Mouse (Mus musculus) heart, postnatal 0 days (tissue): ENCODE results near the gene Spsb1. TPM values are rescaled to one million over a fixed set of nuclear protein-coding genes. Genes with fewer than 3 reads are reported as not detected.

Experiments
- ATAC-seq: fragments of 200-750 bp; cut with Nextera tagmentation; 2 replicates; pipeline ENCODE4 v1.8.0; 2017; ENCODE audit warnings: low read depth, moderate number of reproducible peaks, moderate library complexity; ENCODE audit not compliant: insufficient read depth
- DNase-seq: peaks from one replicate; pipeline ENCODE4 v3.0.0-alpha.2; 2016; ENCODE audit warnings: low spot score
- H3K27ac ChIP-seq: fragments of 300-500 bp; sonication (generic); 2 replicates; pipeline ENCODE4 v1.5.1; 2014; ENCODE audit warnings: low read depth, mild to moderate bottlenecking
- H3K27me3 ChIP-seq: fragments of 300-500 bp; sonication (generic); 2 replicates; pipeline ENCODE4 v1.6.1; 2014; ENCODE audit warnings: low read length, mixed read lengths; ENCODE audit not compliant: control insufficient read depth, insufficient read depth
- H3K36me3 ChIP-seq: fragments of 300-500 bp; sonication (generic); replicated peaks from 2 replicates; pipeline ENCODE4 v1.6.1; 2014; ENCODE audit warnings: low read length, mixed read lengths; ENCODE audit not compliant: control insufficient read depth, insufficient read depth
- H3K4me1 ChIP-seq: fragments of 300-500 bp; sonication (generic); 2 replicates; pipeline ENCODE4 v1.6.1; 2014; ENCODE audit warnings: antibody characterized with exemption; ENCODE audit not compliant: control insufficient read depth, insufficient read depth
- H3K4me2 ChIP-seq: fragments of 300-500 bp; sonication (generic); 2 replicates; pipeline ENCODE4 v1.6.1; 2014; ENCODE audit warnings: low read depth, mild to moderate bottlenecking, low read length, moderate library complexity
- H3K4me3 ChIP-seq: fragments of 300-500 bp; sonication (generic); 2 replicates; pipeline ENCODE4 v1.5.1; 2014; ENCODE audit warnings: low read depth, low read length
- H3K9ac ChIP-seq: fragments of 300-500 bp; sonication (generic); replicated peaks from 2 replicates; pipeline ENCODE4 v1.6.1; 2014; ENCODE audit warnings: low read depth, low read length, mixed read lengths
- H3K9me3 ChIP-seq: fragments of 300-500 bp; sonication (generic); replicated peaks from 2 replicates; pipeline ENCODE4 v1.6.1; 2016; ENCODE audit warnings: low read length; ENCODE audit not compliant: control insufficient read depth
- CTCF ChIP-seq: IDR thresholded peaks from 2 replicates; pipeline ENCODE4 v1.5.1; 2016; ENCODE audit warnings: antibody characterized with exemption, control low read depth, low read depth
- EP300 ChIP-seq: IDR thresholded peaks from 2 replicates; pipeline ENCODE4 v1.6.1; 2016; ENCODE audit warnings: antibody characterized with exemption, low read depth
- WGBS: fragments of 180-500 bp; shearing (Covaris S2); extraction: QIAGEN DNeasy Blood & Tissue Kit; methylation state at CpG from one replicate; pipeline ENCODE4 v1.1.7; 2014; 5-methylcytosine and 5-hydroxymethylcytosine counted together
- polyA plus RNA-seq: library from polyadenylated mRNA; unstranded; fragments of >200 nt; fragmentation: Nextera tagmentation; extraction: Ambion mirVana; gene quantifications from 2 replicates; pipeline ENCODE4 v1.2.1, GENCODE M21; 2015
- total RNA-seq: library from RNA; depleted of rRNA; stranded (reverse); fragments of >200 nt; gene quantifications from 2 replicates; pipeline ENCODE4 v1.2.3, GENCODE M21; 2014; ENCODE audit warnings: low replicate concordance

Gene Spsb1
- total and polyA plus RNA-seq, 2 experiments from 2014 or later = 13.2 to 15.2 TPM

- peak; percentile 86 for DNase-seq
- H3K9me3 ChIP-seq = no peaks in the 10 kb centered on the region
- H3K27me3 ChIP-seq = no peaks in the 10 kb centered on the region
- H3K9ac ChIP-seq = no peak overlapping the region
- no peak for TF ChIP-seq CTCF
- TF ChIP-seq EP300 = peak; percentile 74
- H3K36me3 ChIP-seq = no peaks in the 10 kb centered on the region
- peak; percentile 67 for ATAC-seq
- no peak overlapping the region for H3K4me3 ChIP-seq
- H3K27ac ChIP-seq = peak overlapping the region; percentile 61
- peaks cover 43% of the 10 kb centered on the region for H3K4me1 ChIP-seq
- WGBS = 11% methylated on average over 12 of the region's 13 CpGs
- H3K4me2 ChIP-seq = no peak overlapping the region
Measured at GRCm38 (mm10) chr4:149889851-149890250, 65.0 kb downstream of the Spsb1 start.

GRCm38 (mm10) chr4:149888736-149889470 lies 65.9 kb downstream of the Spsb1 start:
- TF ChIP-seq CTCF = no peak
- TF ChIP-seq EP300 = peak; percentile 79
- 73% methylated on average over 20 of the region's 20 CpGs for WGBS
- peaks cover 40% of the 10 kb centered on the region for H3K4me1 ChIP-seq
- H3K9me3 ChIP-seq = no peaks in the 10 kb centered on the region
- H3K27ac ChIP-seq = peak overlapping the region; percentile 61
- ATAC-seq (peak; percentile 14; the same call in 1 of the 2 replicates), DNase-seq (no peak)
- no peak overlapping the region for H3K4me2 ChIP-seq
- peaks cover 3% of the 10 kb centered on the region; the same call in 1 of the 2 replicates for H3K27me3 ChIP-seq
- no peaks in the 10 kb centered on the region for H3K36me3 ChIP-seq
- H3K9ac ChIP-seq = no peak overlapping the region
- H3K4me3 ChIP-seq = no peak overlapping the region

- H3K9ac ChIP-seq = no peak overlapping the region
- no peak overlapping the region for H3K27ac ChIP-seq
- peaks cover 3% of the 10 kb centered on the region; the same call in 1 of the 2 replicates for H3K27me3 ChIP-seq
- ATAC-seq = no peak
- DNase-seq = no peak
- H3K9me3 ChIP-seq = no peaks in the 10 kb centered on the region
- H3K4me3 ChIP-seq = no peak overlapping the region
- WGBS = 69% methylated on average over 5 of the region's 5 CpGs
- peaks cover 40% of the 10 kb centered on the region for H3K4me1 ChIP-seq
- no peak overlapping the region for H3K4me2 ChIP-seq
- no peaks in the 10 kb centered on the region for H3K36me3 ChIP-seq
- TF ChIP-seq CTCF = no peak
- no peak for TF ChIP-seq EP300
Measured at GRCm38 (mm10) chr4:149888156-149888555, 66.7 kb downstream of the Spsb1 start.

GRCm38 (mm10) chr4:149886298-149887271 lies 68.3 kb downstream of the Spsb1 start:
- H3K27ac ChIP-seq = no peak overlapping the region
- no peak for DNase-seq
- 52% methylated on average over 18 of the region's 18 CpGs for WGBS
- H3K4me2 ChIP-seq = no peak overlapping the region
- TF ChIP-seq CTCF (no peak), EP300 (no peak)
- 0 out of 2 replicates have a peak, but pooled peaks have one; percentile 5 for ATAC-seq
- H3K9me3 ChIP-seq = no peaks in the 10 kb centered on the region
- H3K4me1 ChIP-seq = peaks cover 51% of the 10 kb centered on the region
- no peak overlapping the region for H3K4me3 ChIP-seq
- H3K36me3 ChIP-seq = no peaks in the 10 kb centered on the region
- peaks cover 3% of the 10 kb centered on the region; the same call in 1 of the 2 replicates for H3K27me3 ChIP-seq
- H3K9ac ChIP-seq = no peak overlapping the region

GRCm38 (mm10) chr4:149883990-149884389 lies 70.9 kb downstream of the Spsb1 start:
- Histone ChIP-seq H3K4me1 (peaks cover 31% of the 10 kb centered on the region), H3K4me2 (no peak overlapping the region), H3K4me3 (no peak overlapping the region), H3K9me3 (no peaks in the 10 kb centered on the region), H3K27me3 (peaks cover 3% of the 10 kb centered on the region; the same call in 1 of the 2 replicates), H3K27ac (no peak overlapping the region), H3K9ac (no peak overlapping the region), H3K36me3 (no peaks in the 10 kb centered on the region)
- no peak for TF ChIP-seq CTCF
- no peak for TF ChIP-seq EP300
- WGBS = 79% methylated on average over 10 of the region's 10 CpGs
- no peak for DNase-seq
- ATAC-seq = no peak
